Mouse (Mus musculus) skeletal muscle tissue, adult 2 months (tissue): ENCODE results near the gene Rgp1.

Experiments used
- DNase-seq: peaks from one replicate; pipeline ENCODE4 v3.0.0-alpha.2; 2012; ENCODE audit warnings: low read depth, low spot score

Rgp1 gene

GRCm38 (mm10) chr4:43634621-43635374 lies 56.3 kb downstream of the Rgp1 start:
- DNase-seq: no peak

GRCm38 (mm10) chr4:43636751-43637150 lies 58.2 kb downstream of the Rgp1 start:
- DNase-seq: no peak
